Mouse (Mus musculus) E14TG2a.4 (cell line): Measurements from ENCODE around the gene Cox5a.

ENCODE experiments used
- H3K27me3 ChIP-seq: 2 replicates; pipeline ENCODE4 v1.6.1; 2014; ENCODE audit warnings: low read length, control low read depth; ENCODE audit not compliant: insufficient read depth
- H3K36me3 ChIP-seq: 2 replicates; pipeline ENCODE4 v1.6.1; 2014; ENCODE audit warnings: low read length, control low read depth; ENCODE audit not compliant: insufficient read depth
- H3K4me1 ChIP-seq: replicated peaks from 2 replicates; pipeline ENCODE4 v1.6.1; 2014; ENCODE audit warnings: low read depth, low read length, control low read depth
- H3K4me3 ChIP-seq: replicated peaks from 2 replicates; pipeline ENCODE4 v1.5.1; 2014; ENCODE audit warnings: mild to moderate bottlenecking, low read length
- H3K9me3 ChIP-seq: 2 replicates; pipeline ENCODE4 v1.6.1; 2014; ENCODE audit warnings: low read length, control low read depth
- CTCF ChIP-seq: conservative IDR thresholded peaks from 2 replicates; pipeline ENCODE4 v1.5.1; 2014; ENCODE audit warnings: low read length
- NANOG ChIP-seq: IDR thresholded peaks from 2 replicates; pipeline ENCODE4 v1.6.1; 2014; ENCODE audit warnings: borderline replicate concordance, low read length, mixed read lengths
- POU5F1 ChIP-seq: IDR thresholded peaks from 2 replicates; pipeline ENCODE4 v1.6.1; 2014; ENCODE audit warnings: low read length, borderline replicate concordance

The Cox5a gene

DNA sequence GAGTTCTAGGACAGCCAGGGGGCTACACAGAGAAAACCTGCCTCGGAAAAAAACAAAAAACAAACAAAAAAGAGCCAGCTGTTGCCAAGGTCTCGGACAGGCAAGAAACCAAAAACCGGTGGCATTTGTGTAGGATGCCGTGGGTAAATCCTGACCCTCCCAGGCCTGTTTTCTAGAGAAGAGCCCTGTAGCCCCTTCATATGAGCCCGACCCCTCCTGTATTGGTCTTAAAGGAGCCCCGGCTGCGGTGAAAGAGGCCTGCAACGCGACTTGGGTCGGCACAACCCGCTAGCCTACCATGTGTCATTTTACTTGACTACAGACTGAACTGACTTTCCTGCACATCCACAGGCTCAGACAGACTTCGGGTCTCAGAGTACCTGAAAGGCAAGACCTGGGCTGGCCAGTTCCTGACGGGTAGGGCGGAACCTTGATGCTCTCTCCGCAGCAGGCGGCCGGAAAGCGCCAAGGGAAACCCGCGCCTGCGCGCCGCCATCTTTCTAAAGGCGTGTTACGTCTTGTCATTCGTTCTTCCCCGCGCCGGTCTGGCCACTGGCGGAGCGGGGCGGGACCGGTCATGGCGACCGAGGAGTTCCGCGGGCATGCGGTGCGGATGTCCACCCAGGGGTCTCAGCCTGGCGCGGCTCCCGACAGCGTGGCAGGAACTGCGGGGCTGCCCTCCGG lies 16.1 kb downstream of the Cox5a start, which contains the start of gene Fam219b:
Gene Fam219b, plus strand, starts transcription at position 485 of the 684 bp plus-strand sequence.
- Histone ChIP-seq H3K4me3 (peak within 1 kb of the TSS; percentile 98), H3K36me3 (peaks cover 76% of the 10 kb centered on the region), H3K9me3 (no peaks in the 10 kb centered on the region), H3K27me3 (no peaks in the 10 kb centered on the region), H3K4me1 (peaks cover 49% of the 10 kb centered on the region)
- TF ChIP-seq CTCF (no peak), POU5F1 (no peak), NANOG (no peak)

DNA sequence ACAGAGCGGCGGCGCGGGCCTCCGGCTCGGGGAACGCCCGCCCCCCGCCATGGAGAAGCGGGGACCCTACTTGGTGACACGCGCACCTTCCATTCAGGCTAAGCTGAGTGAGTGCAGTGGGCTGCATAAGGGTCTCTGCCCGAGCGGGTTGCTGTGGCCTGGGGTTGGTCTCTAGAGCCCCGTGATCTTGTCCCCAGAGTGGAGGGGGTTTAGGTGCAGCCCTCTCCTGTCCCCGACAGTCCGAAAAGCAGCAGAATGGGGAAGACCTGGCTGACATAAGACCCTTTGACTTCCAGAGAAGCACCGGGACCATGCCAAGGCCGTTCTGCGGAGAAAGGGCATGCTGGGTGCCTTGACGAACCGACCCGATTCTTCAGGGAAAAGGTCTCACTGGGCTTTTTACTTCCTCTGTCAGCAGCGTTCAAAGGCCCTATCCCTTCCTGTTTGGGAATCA lies 16.7 kb downstream of the Cox5a start:
- no peak for TF ChIP-seq CTCF
- TF ChIP-seq NANOG, result no peak
- TF ChIP-seq POU5F1, result no peak
- H3K27me3 ChIP-seq, result no peaks in the 10 kb centered on the region
- H3K36me3 ChIP-seq, result peaks cover 76% of the 10 kb centered on the region
- peaks cover 44% of the 10 kb centered on the region for H3K4me1 ChIP-seq
- H3K4me3 ChIP-seq, result peak overlapping the region; percentile 98
- H3K9me3 ChIP-seq, result no peaks in the 10 kb centered on the region

DNA sequence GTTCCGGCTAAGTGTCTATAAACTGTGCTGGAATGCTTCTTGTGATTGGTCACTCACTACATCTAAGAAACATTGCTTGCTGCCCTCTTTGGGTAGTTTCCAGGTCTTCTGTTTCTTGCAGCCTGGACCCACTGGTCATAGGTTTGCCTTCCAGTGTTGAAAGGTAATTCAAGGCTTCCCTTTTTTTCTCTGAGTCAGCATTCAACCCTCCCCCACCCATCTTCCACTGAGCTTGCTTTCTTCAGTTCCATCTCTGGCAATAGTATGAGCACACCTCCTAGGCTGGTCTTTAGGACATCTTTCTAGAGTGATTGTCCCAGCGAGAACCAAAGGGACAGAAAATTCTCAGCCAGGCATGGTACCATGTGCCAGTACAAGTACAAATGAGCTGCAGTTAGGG lies 18.5 kb downstream of the Cox5a start:
- no peak overlapping the region for H3K4me3 ChIP-seq
- no peaks in the 10 kb centered on the region for H3K9me3 ChIP-seq
- TF ChIP-seq POU5F1 (no peak), NANOG (no peak), CTCF (no peak)
- peaks cover 76% of the 10 kb centered on the region for H3K36me3 ChIP-seq
- H3K4me1 ChIP-seq, result peaks cover 55% of the 10 kb centered on the region
- no peaks in the 10 kb centered on the region for H3K27me3 ChIP-seq

DNA sequence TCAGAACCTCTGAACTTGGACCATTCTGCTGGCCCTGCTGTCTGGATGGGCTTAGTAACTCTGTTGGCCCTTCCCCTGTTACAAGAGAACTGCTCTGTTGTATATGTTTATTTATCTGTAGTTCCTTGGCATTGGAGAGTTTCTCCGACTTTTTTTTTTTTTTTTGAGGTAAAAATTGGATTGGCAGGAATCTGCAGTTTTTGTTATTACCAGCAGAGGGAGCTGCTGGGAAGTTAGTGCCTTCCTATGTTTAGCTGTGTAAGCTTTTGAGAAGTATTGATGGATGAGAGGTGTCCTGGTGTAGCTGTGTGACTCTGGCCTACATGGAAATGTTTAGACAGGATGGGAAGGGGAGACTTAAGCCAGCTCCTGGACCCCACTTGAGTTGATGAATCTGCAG lies 20.2 kb downstream of the Cox5a start:
- Histone ChIP-seq H3K4me1 (peaks cover 57% of the 10 kb centered on the region), H3K4me3 (no peak overlapping the region), H3K9me3 (no peaks in the 10 kb centered on the region), H3K36me3 (peaks cover 79% of the 10 kb centered on the region), H3K27me3 (no peaks in the 10 kb centered on the region)
- TF ChIP-seq NANOG, result no peak
- peak; percentile 76 for TF ChIP-seq CTCF

DNA sequence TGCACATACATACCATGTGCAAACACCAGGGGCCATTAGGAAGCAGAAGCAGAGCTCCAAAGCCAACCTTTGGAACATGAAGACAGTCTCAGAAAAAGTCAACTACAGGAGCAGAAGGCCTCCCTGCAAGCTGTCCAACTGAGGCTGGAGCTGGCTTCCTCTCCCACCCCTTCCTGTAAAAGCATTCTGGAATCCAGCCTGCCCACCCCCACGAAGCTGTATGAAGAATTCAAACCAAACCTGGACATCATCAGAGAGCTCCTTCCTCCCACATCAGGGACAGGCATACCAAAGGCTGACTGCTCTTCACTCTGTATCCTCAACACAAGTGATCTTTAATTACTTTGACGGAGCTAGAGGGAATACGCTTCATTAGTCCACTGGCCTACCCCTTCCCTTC lies 22.9 kb downstream of the Cox5a start:
- H3K27me3 ChIP-seq, result no peaks in the 10 kb centered on the region
- TF ChIP-seq CTCF (no peak), POU5F1 (no peak), NANOG (no peak)

DNA sequence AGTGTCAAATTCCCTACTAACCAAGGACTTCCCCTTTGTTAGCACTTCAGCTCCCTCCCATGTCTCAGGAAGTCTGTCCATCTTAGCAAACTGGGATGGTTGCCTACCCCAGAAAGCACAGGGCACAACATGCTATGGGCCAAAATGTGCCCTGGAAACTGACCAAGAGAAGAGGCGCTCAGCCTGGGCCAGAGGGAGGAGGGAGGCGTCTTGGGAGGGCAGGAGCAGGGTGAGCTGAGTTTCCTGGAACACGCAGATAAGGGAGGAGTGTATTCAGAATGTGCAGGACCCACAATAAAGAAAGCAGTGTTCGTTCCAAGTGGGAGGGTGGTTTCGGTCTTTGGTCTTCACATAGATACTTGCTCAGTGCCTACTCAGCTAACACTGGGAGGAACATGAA lies 26.2 kb downstream of the Cox5a start:
- TF ChIP-seq CTCF (no peak), NANOG (no peak), POU5F1 (no peak)
- Histone ChIP-seq H3K4me1 (peaks cover 61% of the 10 kb centered on the region), H3K4me3 (peak overlapping the region; percentile 57; the same call in 1 of the 2 replicates), H3K9me3 (peaks cover 23% of the 10 kb centered on the region), H3K27me3 (no peaks in the 10 kb centered on the region), H3K36me3 (peaks cover 91% of the 10 kb centered on the region)

More for the DNA sequence above, 22.9 kb downstream of the Cox5a start:
- H3K36me3 ChIP-seq, result peaks cover 98% of the 10 kb centered on the region
- H3K9me3 ChIP-seq, result no peaks in the 10 kb centered on the region
- peaks cover 62% of the 10 kb centered on the region for H3K4me1 ChIP-seq
- H3K4me3 ChIP-seq, result no peak overlapping the region

DNA sequence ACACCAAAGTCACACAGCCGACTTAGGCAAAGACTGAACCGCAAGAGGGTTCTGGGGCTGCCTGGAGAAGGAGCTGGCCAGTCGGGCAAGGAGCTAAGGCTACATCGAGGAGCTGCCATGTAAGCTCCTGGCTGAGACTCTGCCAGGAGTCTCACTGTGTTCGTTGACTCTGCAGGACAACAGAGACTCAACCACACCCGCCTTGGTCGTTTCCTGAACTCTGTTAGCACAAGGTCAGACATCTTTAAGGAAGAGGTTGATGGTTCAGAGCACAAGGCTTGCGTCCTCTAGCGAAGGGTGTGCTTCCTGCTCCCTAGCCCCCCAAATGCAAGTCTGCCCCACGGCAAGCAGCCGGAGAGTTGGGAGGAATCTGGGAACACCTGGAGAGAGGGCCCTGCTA lies 26.8 kb downstream of the Cox5a start:
- TF ChIP-seq POU5F1, result no peak
- TF ChIP-seq NANOG, result no peak
- no peak for TF ChIP-seq CTCF
- Histone ChIP-seq H3K27me3 (no peaks in the 10 kb centered on the region), H3K36me3 (peaks cover 85% of the 10 kb centered on the region), H3K4me1 (peaks cover 63% of the 10 kb centered on the region), H3K4me3 (peak overlapping the region; percentile 57), H3K9me3 (peaks cover 24% of the 10 kb centered on the region)

DNA sequence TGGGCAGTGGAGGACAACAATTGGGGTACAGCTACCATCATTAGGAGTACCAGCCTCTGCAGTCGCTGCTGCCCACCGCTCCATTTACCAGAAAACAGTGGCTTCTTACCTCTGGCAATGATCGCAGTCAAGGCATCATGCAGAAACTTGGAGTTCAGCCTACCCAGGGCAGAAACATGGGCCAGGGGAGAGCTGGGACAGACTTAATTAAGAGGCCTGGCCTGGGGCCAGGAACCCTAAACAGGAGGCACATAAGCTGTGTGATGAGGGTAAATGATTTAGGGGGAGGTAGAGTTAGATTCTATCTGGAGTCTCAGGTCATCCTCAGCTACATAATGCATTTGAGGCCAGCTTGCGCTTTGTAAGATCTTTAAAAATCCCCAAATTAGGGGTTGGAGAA lies 28.1 kb downstream of the Cox5a start:
- no peak overlapping the region for H3K4me3 ChIP-seq
- H3K9me3 ChIP-seq, result peaks cover 24% of the 10 kb centered on the region
- no peaks in the 10 kb centered on the region for H3K27me3 ChIP-seq
- H3K4me1 ChIP-seq, result peaks cover 69% of the 10 kb centered on the region
- TF ChIP-seq NANOG (no peak), CTCF (no peak), POU5F1 (no peak)
- H3K36me3 ChIP-seq, result peaks cover 72% of the 10 kb centered on the region
